Comparison of ENCODE assay signal across 8 mouse cellular contexts in the genomic region with DNA sequence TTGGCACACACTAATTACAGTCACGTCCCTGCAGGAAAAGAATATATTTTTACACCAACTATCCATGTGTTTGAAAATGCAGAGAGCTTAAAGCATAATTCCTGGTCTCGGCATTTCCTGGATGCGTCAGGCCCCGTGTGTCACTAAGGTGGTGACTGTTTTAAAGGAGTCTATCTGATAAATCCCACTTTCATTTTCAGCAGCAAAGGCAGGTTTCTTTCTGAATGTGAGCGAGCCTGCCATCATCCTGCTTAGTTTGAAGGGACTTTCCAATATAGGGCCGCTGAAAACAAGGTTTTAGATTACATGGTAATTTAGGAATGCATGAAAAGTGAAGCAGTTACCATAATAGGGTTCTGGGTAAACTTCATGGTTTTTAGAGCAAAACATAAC.
DNase-seq lines count a peak whose midpoint lies in the region; ATAC-seq and TF ChIP-seq lines count a peak whose summit lies in the region.

No protein-coding gene starts in this region.

- H3K4me2 ChIP-seq in hindbrain, embryonic 11.5 days (replicated peaks; ENCODE audit: low read depth, low read length) = no peak overlapping the region
- H3K4me2 ChIP-seq in midbrain, embryonic 15.5 days = peak overlapping the region; percentile 25

- H3K36me3 ChIP-seq in kidney, adult 2 months (ENCODE audit: control insufficient read depth, insufficient read depth, low read length) = no peaks in the 10 kb centered on the region
- no peaks in the 10 kb centered on the region for H3K36me3 ChIP-seq in hindbrain, embryonic 11.5 days (ENCODE audit: control insufficient read depth, insufficient read depth, low read length)
- no peaks in the 10 kb centered on the region for H3K36me3 ChIP-seq in midbrain, embryonic 15.5 days (replicated peaks)

- no peak for DNase-seq in kidney, adult 2 months
- DNase-seq in kidney, postnatal 25 days = no peak
- DNase-seq in adrenal gland, postnatal 36 days = peak; percentile 31 to 46
- DNase-seq in hindbrain, embryonic 11.5 days (ENCODE audit: low spot score) = no peak
- no peak for DNase-seq in spleen, adult 12 weeks (ENCODE audit: low spot score)
- DNase-seq in B cell, adult 2 months = no peak

- H3K4me3 ChIP-seq in kidney, adult 2 months (ENCODE audit: insufficient read depth, low read depth, low read length) = no peak overlapping the region
- H3K4me3 ChIP-seq in hindbrain, embryonic 11.5 days (ENCODE audit: low read depth, low read length) = no peak overlapping the region
- H3K4me3 ChIP-seq in midbrain, embryonic 15.5 days = no peak overlapping the region

- H3K9ac ChIP-seq in hindbrain, embryonic 11.5 days (ENCODE audit: low read depth, low read length) = no peak overlapping the region
- no peak overlapping the region for H3K9ac ChIP-seq in midbrain, embryonic 15.5 days

- no peaks in the 10 kb centered on the region for H3K27me3 ChIP-seq in kidney, adult 2 months (replicated peaks; ENCODE audit: control insufficient read depth, insufficient read depth, low read length)
- H3K27me3 ChIP-seq in hindbrain, embryonic 11.5 days (ENCODE audit: control insufficient read depth, insufficient read depth, low read length) = no peaks in the 10 kb centered on the region
- no peaks in the 10 kb centered on the region for H3K27me3 ChIP-seq in midbrain, embryonic 15.5 days (replicated peaks)

- 14% methylated on average over 6 of the region's 6 CpGs for WGBS in kidney, adult 2 months
- WGBS in hindbrain, embryonic 11.5 days = 37% methylated on average over 6 of the region's 6 CpGs
- WGBS in midbrain, embryonic 15.5 days = 9% methylated on average over 6 of the region's 6 CpGs

- no peaks in the 10 kb centered on the region for H3K9me3 ChIP-seq in hindbrain, embryonic 11.5 days (ENCODE audit: control insufficient read depth, low read length)
- H3K9me3 ChIP-seq in midbrain, embryonic 15.5 days = no peaks in the 10 kb centered on the region

- ATAC-seq in hindbrain, embryonic 11.5 days (ENCODE audit: low FRiP score) = peak; percentile 54; the same call in 1 of the 2 replicates
- ATAC-seq in midbrain, embryonic 15.5 days (replicated peaks) = no peak
- no peak for ATAC-seq in megakaryocyte-erythroid progenitor cell, adult 5-6 weeks (replicated peaks; ENCODE audit: low FRiP score, low TSS enrichment, poor library complexity, severe bottlenecking)

- no peak for TF ChIP-seq CTCF in kidney, adult 2 months (conservative IDR thresholded peaks at IDR 0.05; ENCODE audit: insufficient read depth, insufficient read length, low read depth, low read length)

- H3K4me1 ChIP-seq in kidney, adult 2 months (ENCODE audit: control insufficient read depth, insufficient read depth, low read length) = peaks cover 16% of the 10 kb centered on the region
- H3K4me1 ChIP-seq in hindbrain, embryonic 11.5 days (replicated peaks; ENCODE audit: control insufficient read depth, insufficient read depth, low read length) = no peaks in the 10 kb centered on the region
- peaks cover 10% of the 10 kb centered on the region for H3K4me1 ChIP-seq in midbrain, embryonic 15.5 days

- no peak for TF ChIP-seq POLR2A in kidney, adult 2 months (IDR thresholded peaks at IDR 0.05; ENCODE audit: low read depth, low read length)

- peak overlapping the region; percentile 60 for H3K27ac ChIP-seq in kidney, adult 2 months (ENCODE audit: insufficient read depth, low read depth, low read length)
- H3K27ac ChIP-seq in hindbrain, embryonic 11.5 days (ENCODE audit: low read depth, low read length) = peak overlapping the region; percentile 7; the same call in 1 of the 2 replicates
- peak overlapping the region; percentile 61 for H3K27ac ChIP-seq in midbrain, embryonic 15.5 days

Comparison
In these comparisons a context has a peak if more than half of its experiments do, and no peak if none do; other contexts are left out.
1. DNase-seq: peak in adrenal gland, postnatal 36 days (2 of 2); none in kidney, adult 2 months (single experiment), kidney, postnatal 25 days (0 of 2), hindbrain, embryonic 11.5 days (single experiment), spleen, adult 12 weeks (single experiment) and B cell, adult 2 months (0 of 2).
2. H3K27ac ChIP-seq: peak in every context shown above with its lines; median percentile 61 in midbrain, embryonic 15.5 days; 60 in kidney, adult 2 months; 7 in hindbrain, embryonic 11.5 days.